Mouse (Mus musculus) megakaryocyte, embryonic 14.5 days (primary cell): ENCODE results near the gene Ssbp3.

ENCODE experiments used
- FLI1 ChIP-seq: IDR thresholded peaks from 2 replicates; pipeline ENCODE4 v1.6.1; 2012; ENCODE audit warnings: low read length, inconsistent platforms, mixed read lengths
- GATA1 ChIP-seq: IDR thresholded peaks from 3 replicates; pipeline ENCODE4 v1.6.1; 2012; ENCODE audit warnings: mixed read lengths, low read length, inconsistent platforms, borderline replicate concordance

GRCm38 (mm10) chr4:106922919-106923318 is 12.4 kb downstream of the Ssbp3 start:
- no peak for TF ChIP-seq GATA1
- TF ChIP-seq FLI1, result no peak
